Mouse (Mus musculus) hindbrain, embryonic 10.5 days (tissue): ENCODE measurements at regions not wholly inside any gene's neighbourhood (a gene's known extent, or its start where the extent isn't known, plus 50 kb on each side); places are given as distances from the start of the nearest gene placed in this dataset.

ENCODE experiments used
- DNase-seq: peaks from one replicate; pipeline ENCODE4 v3.0.0-alpha.2; 2017; ENCODE audit warnings: low spot score
- H3K27ac ChIP-seq: fragments of 300-500 bp; sonication (generic); 2 replicates; pipeline ENCODE4 v1.5.1; 2016; ENCODE audit warnings: mild to moderate bottlenecking, moderate library complexity
- H3K27me3 ChIP-seq: fragments of 300-500 bp; sonication (generic); 2 replicates; pipeline ENCODE4 v1.6.1; 2016; ENCODE audit warnings: mild to moderate bottlenecking; ENCODE audit not compliant: poor library complexity, insufficient read depth, severe bottlenecking
- H3K36me3 ChIP-seq: fragments of 300-500 bp; sonication (generic); 2 replicates; pipeline ENCODE4 v1.6.1; 2016; ENCODE audit warnings: mild to moderate bottlenecking, moderate library complexity
- H3K4me1 ChIP-seq: fragments of 300-500 bp; sonication (generic); replicated peaks from 2 replicates; pipeline ENCODE4 v1.6.1; 2016; ENCODE audit warnings: mild to moderate bottlenecking
- H3K4me3 ChIP-seq: fragments of 300-500 bp; sonication (generic); 2 replicates; pipeline ENCODE4 v1.5.1; 2016; ENCODE audit warnings: mild to moderate bottlenecking, moderate library complexity
- H3K9me3 ChIP-seq: fragments of 300-500 bp; sonication (generic); 2 replicates; pipeline ENCODE4 v1.6.1; 2016; ENCODE audit warnings: mild to moderate bottlenecking, moderate library complexity
- WGBS: fragments of 180-500 bp; shearing (Covaris S2); methylation state at CpG from one replicate; pipeline ENCODE4 v1.1.7; 2016; 5-methylcytosine and 5-hydroxymethylcytosine counted together

DNA sequence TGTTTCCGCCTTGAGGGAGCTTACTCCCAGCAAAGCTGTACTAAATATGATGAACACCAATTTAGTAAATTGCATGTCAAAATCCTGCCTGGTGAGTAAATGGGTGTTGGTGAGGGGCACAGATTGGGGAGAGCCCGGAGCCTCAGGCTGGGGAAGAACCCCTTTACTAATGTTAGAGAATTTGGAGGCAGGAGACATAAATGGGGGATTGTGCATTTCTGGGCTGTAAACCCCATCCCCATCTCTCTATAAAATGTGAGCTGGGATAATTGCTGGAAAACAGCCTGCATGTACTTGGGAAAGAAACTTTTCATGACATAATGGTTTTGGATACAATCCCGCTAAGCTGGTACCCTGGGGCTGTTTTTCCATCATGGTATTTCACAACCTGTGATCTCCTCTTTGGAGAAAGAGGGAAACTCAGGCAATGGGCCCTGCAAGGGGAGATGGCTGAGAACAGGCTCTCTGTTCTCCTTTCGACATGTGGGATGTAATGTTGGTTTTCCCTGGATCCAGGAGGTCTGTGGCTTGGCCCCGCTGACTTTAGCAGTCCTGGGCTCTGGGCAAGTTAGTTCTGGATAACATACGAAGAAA, 140.3 kb upstream of the Tmem45b start:
- no peak for DNase-seq
- 83% methylated on average over 6 of the region's 6 CpGs for WGBS
- H3K36me3 ChIP-seq: no peaks in the 10 kb centered on the region
- H3K9me3 ChIP-seq: no peaks in the 10 kb centered on the region
- no peak overlapping the region for H3K4me3 ChIP-seq
- no peaks in the 10 kb centered on the region for H3K4me1 ChIP-seq
- no peaks in the 10 kb centered on the region for H3K27me3 ChIP-seq
- no peak overlapping the region for H3K27ac ChIP-seq

DNA sequence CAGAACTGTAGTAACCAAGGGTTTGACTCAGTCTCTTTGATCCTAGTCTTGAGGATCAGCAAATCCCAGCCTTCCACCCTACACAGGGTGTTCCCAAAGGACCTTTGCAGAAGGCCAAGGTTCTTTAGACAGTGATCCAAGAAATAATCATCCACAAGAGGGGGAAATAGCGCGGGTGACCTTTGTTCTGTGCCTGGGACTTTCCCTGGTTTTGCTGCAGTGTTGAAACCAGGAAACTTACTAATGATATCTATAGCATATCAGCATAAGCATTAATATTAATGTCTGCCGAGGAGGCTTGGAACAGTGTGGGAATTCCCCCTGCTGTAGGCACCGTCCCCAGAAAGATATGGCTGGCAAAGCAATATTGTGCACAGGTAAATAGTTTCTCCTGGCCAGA, 138.4 kb upstream of the Tmem45b start:
- H3K36me3 ChIP-seq: no peaks in the 10 kb centered on the region
- H3K4me3 ChIP-seq: no peak overlapping the region
- no peaks in the 10 kb centered on the region for H3K9me3 ChIP-seq
- no peaks in the 10 kb centered on the region for H3K27me3 ChIP-seq
- DNase-seq: no peak
- 88% methylated on average over 4 of the region's 4 CpGs for WGBS
- H3K27ac ChIP-seq: no peak overlapping the region
- no peaks in the 10 kb centered on the region for H3K4me1 ChIP-seq

DNA sequence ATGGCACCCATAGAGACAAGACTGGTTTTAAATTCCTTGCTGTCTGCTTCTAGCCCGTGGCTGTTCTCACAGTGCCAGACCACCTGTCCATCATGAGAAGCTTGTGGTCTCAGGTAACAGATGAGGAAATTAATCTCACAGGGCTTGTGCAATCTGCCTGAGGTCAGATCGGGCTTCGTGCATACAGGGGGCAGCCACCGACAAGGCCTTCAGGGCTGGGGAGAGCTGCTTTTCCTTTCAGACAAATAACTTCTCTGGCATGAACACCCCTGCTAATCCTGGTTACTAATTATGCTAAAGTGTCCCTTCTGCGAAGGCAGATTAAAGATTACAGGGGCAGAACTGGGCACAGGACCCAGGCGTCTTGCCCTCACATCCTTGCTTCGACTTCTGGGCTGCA, 130.8 kb upstream of the Tmem45b start:
- no peak overlapping the region for H3K27ac ChIP-seq
- no peaks in the 10 kb centered on the region for H3K4me1 ChIP-seq
- no peak overlapping the region for H3K4me3 ChIP-seq
- H3K36me3 ChIP-seq: no peaks in the 10 kb centered on the region
- WGBS: 86% methylated on average over 7 of the region's 7 CpGs
- DNase-seq: no peak
- H3K27me3 ChIP-seq: no peaks in the 10 kb centered on the region
- H3K9me3 ChIP-seq: no peaks in the 10 kb centered on the region

DNA sequence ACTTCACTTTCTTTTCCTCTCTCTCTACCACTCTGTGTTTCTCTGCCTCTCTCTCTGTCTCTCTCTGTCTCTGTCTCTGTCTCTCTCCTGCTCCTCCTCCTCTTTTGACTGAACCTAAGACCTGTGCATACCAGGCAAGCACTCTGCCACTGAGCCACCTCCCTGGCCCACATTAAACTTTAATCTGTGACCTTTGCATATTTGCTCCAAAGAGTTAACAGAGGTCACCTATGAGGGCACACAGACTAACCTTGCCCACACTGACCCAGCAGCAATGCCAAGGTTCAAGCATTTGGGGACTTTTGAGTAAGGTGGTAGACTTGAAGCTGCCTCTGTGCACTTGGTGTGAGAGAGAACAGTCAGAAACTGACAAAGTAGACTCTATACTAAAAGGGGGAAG, 123.4 kb upstream of the Tmem45b start:
- Histone ChIP-seq H3K27ac (no peak overlapping the region), H3K9me3 (no peaks in the 10 kb centered on the region), H3K36me3 (no peaks in the 10 kb centered on the region), H3K4me3 (no peak overlapping the region), H3K27me3 (no peaks in the 10 kb centered on the region), H3K4me1 (no peaks in the 10 kb centered on the region)
- DNase-seq: no peak

DNA sequence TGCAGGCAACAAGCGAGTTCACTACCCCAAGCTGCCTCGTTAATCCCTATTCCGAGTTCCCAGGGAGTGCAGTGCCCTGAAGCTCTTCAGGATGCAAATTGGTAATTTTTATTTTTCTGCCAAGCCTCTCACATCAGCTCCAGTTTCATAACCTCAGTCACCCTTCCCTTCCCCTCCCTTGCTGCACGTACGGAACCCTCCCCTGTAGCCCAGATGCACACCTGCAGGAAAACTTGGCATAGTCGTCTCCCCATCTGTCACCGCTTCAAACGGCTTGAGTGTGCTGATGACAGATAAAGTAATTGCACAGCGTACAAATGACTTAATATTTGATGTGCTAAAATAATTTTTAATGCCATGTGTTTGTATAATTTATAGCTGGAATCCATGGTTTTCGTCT, 119.7 kb upstream of the Tmem45b start:
- Histone ChIP-seq H3K27me3 (no peaks in the 10 kb centered on the region), H3K4me1 (no peaks in the 10 kb centered on the region), H3K36me3 (no peaks in the 10 kb centered on the region), H3K27ac (no peak overlapping the region), H3K4me3 (no peak overlapping the region), H3K9me3 (no peaks in the 10 kb centered on the region)
- 84% methylated on average over 10 of the region's 10 CpGs for WGBS
- DNase-seq: no peak

DNA sequence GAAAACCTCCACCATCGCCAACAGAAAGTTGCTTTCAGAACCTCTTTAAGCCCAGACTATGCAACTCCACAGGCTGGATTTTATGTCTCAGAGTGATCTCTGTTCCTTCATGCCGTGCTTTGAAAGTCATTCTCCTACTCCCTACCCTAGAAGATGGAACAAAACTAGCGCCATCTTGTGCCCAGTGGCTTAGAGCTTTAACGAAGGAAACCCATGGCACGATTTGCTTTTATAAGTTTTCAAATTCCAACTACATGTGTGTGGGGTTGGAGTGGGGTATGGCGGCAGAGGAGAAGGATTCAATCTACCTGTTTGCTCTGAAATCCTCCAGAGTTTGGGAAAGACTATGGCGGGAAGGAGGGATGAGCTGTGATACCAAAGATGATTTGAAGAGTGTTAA, 118.7 kb upstream of the Tmem45b start:
- Histone ChIP-seq H3K4me1 (no peaks in the 10 kb centered on the region), H3K9me3 (no peaks in the 10 kb centered on the region), H3K27ac (no peak overlapping the region), H3K4me3 (no peak overlapping the region), H3K36me3 (no peaks in the 10 kb centered on the region), H3K27me3 (no peaks in the 10 kb centered on the region)
- no peak for DNase-seq
- WGBS: 79% methylated on average over 7 of the region's 7 CpGs

DNA sequence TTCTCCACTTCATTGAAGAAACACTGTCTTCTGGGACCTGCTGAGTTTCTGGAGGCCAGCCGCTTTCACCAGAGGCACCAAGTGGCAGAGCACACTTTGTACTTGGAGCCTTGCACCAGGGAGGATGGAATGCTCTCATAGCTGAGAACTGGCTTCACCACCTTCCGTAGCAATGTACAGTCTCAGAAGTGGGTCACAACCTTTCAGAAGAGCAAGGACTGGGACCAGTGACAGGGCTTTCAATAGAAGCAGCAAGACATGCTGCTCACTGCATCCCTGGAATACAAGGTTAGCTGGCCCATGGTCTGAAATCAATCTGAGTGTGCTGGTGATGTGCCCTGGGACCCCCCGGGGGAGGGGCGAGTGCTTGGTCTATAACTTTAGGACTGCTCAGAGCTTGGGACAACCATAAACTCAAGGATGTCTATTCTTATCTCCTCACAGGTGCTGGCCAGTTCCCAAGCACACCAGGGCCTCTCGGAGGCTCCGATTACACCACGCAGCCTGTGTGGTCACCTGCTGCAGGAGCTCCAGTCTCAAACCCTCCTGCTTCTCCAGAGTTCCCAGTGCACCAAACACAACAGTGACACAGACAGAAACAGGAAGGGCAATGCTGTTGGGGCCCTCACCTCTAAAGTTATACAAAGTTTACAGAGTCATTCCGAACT, 114.4 kb upstream of the Tmem45b start:
- DNase-seq: no peak
- H3K36me3 ChIP-seq: no peaks in the 10 kb centered on the region
- H3K27ac ChIP-seq: no peak overlapping the region
- no peaks in the 10 kb centered on the region for H3K27me3 ChIP-seq
- WGBS: 91% methylated on average over 8 of the region's 8 CpGs
- H3K4me1 ChIP-seq: no peaks in the 10 kb centered on the region
- no peaks in the 10 kb centered on the region for H3K9me3 ChIP-seq
- no peak overlapping the region for H3K4me3 ChIP-seq

DNA sequence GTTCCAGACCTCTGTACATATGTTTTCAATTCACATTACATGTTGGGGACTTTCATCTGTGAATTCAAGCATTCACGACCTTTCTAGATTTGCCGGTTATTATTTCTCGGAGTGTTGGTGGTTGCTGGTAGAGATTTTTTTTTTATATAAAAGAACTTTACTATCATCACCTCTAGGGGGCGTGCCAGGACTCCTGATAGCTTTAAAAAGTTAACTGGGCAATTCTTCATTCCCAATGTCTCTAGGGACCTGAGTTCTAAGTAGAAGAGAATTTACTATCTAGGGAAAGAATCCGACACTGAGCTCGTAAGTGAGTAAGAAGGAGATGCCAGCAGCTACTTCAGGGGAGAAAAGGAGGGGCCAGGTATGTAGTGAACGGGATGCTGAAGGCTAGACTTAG, 112.8 kb upstream of the Tmem45b start:
- Histone ChIP-seq H3K27ac (no peak overlapping the region), H3K27me3 (no peaks in the 10 kb centered on the region), H3K36me3 (no peaks in the 10 kb centered on the region), H3K4me3 (no peak overlapping the region), H3K9me3 (no peaks in the 10 kb centered on the region), H3K4me1 (no peaks in the 10 kb centered on the region)
- WGBS: 77% methylated on average over 7 of the region's 7 CpGs
- DNase-seq: no peak

DNA sequence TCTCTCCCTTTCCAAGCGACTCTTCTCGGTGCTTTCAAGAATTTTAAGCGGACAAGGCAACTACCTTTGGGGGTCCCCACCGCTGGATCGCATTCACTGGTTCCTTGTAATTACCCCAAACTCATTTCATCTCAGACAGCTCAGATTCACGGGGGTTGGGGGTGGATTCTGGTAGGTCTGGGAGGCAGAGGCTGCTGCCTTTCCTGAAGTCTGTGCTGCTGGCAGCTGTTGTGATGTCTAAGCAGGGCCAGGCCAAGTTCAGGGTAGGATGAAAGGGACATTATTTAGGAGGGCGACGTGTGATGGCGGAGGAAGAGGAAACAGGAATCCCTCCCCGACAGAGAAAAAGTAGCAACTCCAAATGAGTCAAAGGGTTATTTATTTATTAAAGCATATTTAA, 102.8 kb upstream of the Tmem45b start:
- H3K4me1 ChIP-seq: 0 out of 2 replicates have a peak, but pooled peaks cover 2% of the 10 kb centered on the region
- H3K4me3 ChIP-seq: no peak overlapping the region
- WGBS: 84% methylated on average over 10 of the region's 10 CpGs
- H3K27me3 ChIP-seq: no peaks in the 10 kb centered on the region
- no peaks in the 10 kb centered on the region for H3K36me3 ChIP-seq
- no peak overlapping the region for H3K27ac ChIP-seq
- H3K9me3 ChIP-seq: 0 out of 2 replicates have a peak, but pooled peaks cover 4% of the 10 kb centered on the region
- DNase-seq: no peak

DNA sequence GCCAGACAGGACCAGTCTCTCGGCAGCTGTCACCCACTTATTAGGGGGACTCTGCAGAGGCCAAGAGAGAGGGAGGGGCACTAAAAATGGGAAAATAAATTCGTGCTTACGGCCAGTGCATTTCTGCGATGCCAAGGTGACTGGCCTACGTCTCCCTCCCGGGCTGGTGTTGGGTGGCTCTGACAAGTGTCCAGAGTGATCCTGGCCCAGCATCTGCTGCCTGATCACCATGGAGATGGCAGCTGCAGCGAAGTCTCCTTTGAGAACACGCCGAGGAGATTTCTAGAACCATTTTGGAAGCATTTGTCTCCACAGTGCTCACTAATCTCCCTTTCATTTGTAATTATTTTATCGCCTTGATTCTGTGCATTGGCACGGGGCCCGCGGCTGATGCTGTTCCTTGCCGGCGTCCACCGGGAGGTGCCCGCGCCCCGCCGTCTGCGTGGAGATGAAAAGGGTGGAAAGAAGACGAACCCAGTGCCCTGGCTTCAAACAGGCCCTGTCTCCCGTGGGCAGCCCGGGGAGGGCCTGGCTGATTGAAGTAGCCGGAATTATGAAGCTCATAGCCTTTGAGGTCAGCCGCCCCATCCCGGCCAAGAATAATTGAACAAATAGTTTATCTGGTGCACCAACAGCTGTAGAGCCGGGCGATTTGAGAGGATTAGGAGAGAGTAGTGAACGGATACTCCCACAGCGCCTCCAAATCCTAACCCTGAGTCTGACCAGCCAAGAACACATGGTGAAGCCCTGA, 102.2 kb upstream of the Tmem45b start:
- Histone ChIP-seq H3K9me3 (0 out of 2 replicates have a peak, but pooled peaks cover 3% of the 10 kb centered on the region), H3K27ac (no peak overlapping the region), H3K4me1 (0 out of 2 replicates have a peak, but pooled peaks cover 2% of the 10 kb centered on the region), H3K36me3 (no peaks in the 10 kb centered on the region), H3K27me3 (no peaks in the 10 kb centered on the region), H3K4me3 (no peak overlapping the region)
- 84% methylated on average over 31 of the region's 31 CpGs for WGBS
- DNase-seq: no peak

DNA sequence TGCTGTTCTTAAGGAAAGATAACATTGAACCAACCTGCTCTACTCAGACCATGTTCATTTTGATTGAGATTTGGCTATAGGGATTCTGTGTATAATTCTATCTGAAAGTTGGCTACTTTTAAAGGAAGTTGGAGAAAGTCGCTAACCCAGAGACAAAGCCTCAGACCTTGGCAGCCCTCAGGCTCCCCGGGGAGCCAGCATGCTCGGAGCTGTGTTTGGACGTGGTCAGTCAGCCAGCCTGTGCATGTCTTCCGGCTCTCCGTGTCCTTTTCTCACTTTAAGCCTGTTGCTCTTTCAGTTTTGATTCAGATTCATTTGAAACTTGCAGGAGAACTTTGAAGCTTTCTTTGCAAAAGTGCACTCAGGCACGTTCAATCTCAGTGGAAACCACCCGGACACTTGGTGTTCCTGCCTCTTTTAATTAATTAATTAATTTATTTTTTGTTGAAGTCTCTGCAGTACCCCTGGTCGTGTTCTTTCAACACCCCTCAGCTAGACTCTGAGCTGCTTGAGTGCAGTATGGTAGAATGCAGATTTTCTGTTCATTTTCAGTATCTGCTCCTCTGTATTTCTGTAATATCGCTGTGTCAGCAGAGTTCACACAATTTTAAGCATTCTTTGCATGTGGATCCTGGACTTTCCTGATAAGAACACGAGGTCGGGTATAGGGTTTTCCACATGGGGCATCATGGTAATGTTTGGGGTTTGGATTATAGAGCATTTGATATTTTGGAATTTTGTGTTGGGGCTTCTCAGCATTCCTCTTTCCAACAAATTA, 100.9 kb upstream of the Tmem45b start:
- H3K27me3 ChIP-seq: peaks cover 1% of the 10 kb centered on the region
- no peak for DNase-seq
- no peak overlapping the region for H3K27ac ChIP-seq
- H3K4me3 ChIP-seq: no peak overlapping the region
- H3K36me3 ChIP-seq: no peaks in the 10 kb centered on the region
- WGBS: 65% methylated on average over 12 of the region's 12 CpGs
- H3K9me3 ChIP-seq: no peaks in the 10 kb centered on the region
- H3K4me1 ChIP-seq: 0 out of 2 replicates have a peak, but pooled peaks cover 2% of the 10 kb centered on the region

DNA sequence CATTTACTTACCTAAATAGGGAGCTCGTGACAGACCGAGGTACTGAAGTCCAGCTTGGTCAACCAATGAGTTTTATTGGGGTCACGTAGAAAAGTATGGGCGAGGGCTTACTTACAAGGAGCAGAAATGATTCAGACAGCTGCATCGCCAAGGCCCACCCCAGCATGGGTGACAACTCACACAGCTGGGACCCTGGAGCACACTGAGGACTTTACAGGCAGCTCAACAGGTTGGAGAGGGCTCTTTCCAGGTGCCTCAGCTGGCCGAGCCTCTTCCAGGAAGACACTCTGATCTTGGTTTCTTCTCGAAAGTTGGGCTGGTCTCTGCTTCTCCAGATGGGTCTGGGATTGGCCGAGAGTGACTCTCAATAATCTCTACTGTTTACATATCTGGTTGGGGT, 99.3 kb upstream of the Tmem45b start:
- no peaks in the 10 kb centered on the region for H3K9me3 ChIP-seq
- no peak overlapping the region for H3K27ac ChIP-seq
- no peak for DNase-seq
- 92% methylated on average over 8 of the region's 8 CpGs for WGBS
- H3K27me3 ChIP-seq: peaks cover 5% of the 10 kb centered on the region
- no peak overlapping the region for H3K4me3 ChIP-seq
- H3K36me3 ChIP-seq: no peaks in the 10 kb centered on the region
- H3K4me1 ChIP-seq: peaks cover 7% of the 10 kb centered on the region

DNA sequence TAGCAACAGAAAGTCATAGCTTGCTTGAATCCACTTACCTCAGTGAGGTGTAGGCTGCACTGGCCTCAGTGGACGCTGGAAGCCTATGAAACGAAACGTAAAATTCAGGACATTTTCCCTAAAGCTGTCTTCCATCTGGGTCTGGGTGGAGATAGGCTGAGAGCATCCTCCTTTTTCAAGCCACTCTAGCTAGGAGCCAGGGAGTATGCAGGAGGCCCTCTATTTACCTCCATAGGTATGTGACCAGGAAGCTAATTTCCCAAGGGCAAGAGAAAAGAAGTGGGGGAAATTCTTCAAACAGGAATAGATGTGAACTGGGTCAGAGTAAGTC, 95.9 kb upstream of the Tmem45b start:
- DNase-seq: no peak
- Histone ChIP-seq H3K27ac (no peak overlapping the region), H3K9me3 (no peaks in the 10 kb centered on the region), H3K4me3 (no peak overlapping the region), H3K4me1 (peaks cover 5% of the 10 kb centered on the region), H3K27me3 (peaks cover 5% of the 10 kb centered on the region), H3K36me3 (no peaks in the 10 kb centered on the region)
- 82% methylated on average over 3 of the region's 3 CpGs for WGBS
